Mouse (Mus musculus) CH12.LX (cell line): ENCODE results near the gene Pgap3.

Source experiments
- CHD1 ChIP-seq: IDR thresholded peaks from 2 replicates; pipeline ENCODE4 v1.6.1; 2012; ENCODE audit warnings: low read depth, low read length, improper control_type of control experiment, inconsistent platforms
- CTCF ChIP-seq, 2 experiments: IDR thresholded peaks in 1 of 2; conservative IDR thresholded peaks in 1 of 2; 2 replicates each; pipeline ENCODE4 v1.5.1; 2011 to 2012; ENCODE audit warnings: low read depth in 2 of 2, low read length in 2 of 2, improper control_type of control experiment in 1 of 2, inconsistent platforms in 1 of 2, mild to moderate bottlenecking in 1 of 2, moderate library complexity in 1 of 2
- ELF1 ChIP-seq: IDR thresholded peaks from 2 replicates; pipeline ENCODE4 v1.6.1; 2014; ENCODE audit warnings: low read depth, mild to moderate bottlenecking, inconsistent platforms, low read length, improper control_type of control experiment
- MAX ChIP-seq: IDR thresholded peaks from 2 replicates; pipeline ENCODE4 v1.6.1; 2011; ENCODE audit warnings: low read length, improper control_type of control experiment
- RAD21 ChIP-seq: IDR thresholded peaks from 2 replicates; pipeline ENCODE4 v1.6.1; 2011; ENCODE audit warnings: low read depth, mild to moderate bottlenecking, low read length, improper control_type of control experiment, moderate library complexity
- TBP ChIP-seq: conservative IDR thresholded peaks from 2 replicates; pipeline ENCODE4 v1.6.1; 2011; ENCODE audit warnings: low read depth, low read length, improper control_type of control experiment

GRCm38 (mm10) chr11:98387056-98387577, 13.2 kb downstream of the Pgap3 start:
- no peak for TF ChIP-seq CTCF (conservative IDR thresholded peaks at IDR 0.05 in 1 of 2, IDR thresholded peaks at IDR 0.05 in 1 of 2; ENCODE audit: low read depth in 2 of 2, low read length in 2 of 2)
- TF ChIP-seq TBP = no peak
- no peak for TF ChIP-seq RAD21
- no peak for TF ChIP-seq MAX
- TF ChIP-seq ELF1 = no peak
- TF ChIP-seq CHD1 = no peak
